Mouse (Mus musculus): ENCODE data around the gene Fam19a1. TPM values are rescaled to one million over a fixed set of nuclear protein-coding genes. Genes with fewer than 3 reads are reported as not detected.

Fam19a1 gene
- total RNA-seq, 2 experiments from 2014 or later: 68.1 to 70.5 TPM

DNA sequence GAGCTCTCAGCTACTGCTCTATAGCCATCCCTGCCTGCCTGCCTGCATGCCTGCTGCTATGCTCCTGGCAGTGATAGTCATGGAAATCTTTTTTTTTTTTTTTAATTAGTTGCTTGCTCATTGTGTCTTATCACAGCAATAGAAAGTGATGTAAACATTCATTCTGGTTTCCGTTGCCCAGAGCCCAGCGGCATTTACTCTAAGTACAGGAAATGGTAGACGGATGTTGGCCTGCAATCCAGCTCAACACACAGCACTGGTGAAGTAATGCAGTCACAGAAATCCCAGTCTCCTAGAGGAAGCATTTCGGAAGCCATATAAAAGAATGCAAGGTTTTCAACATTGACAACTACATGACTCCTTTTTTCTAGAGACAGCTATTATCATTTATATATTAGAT, 153.5 kb downstream of the Fam19a1 start:
- no peak for DNase-seq

DNA sequence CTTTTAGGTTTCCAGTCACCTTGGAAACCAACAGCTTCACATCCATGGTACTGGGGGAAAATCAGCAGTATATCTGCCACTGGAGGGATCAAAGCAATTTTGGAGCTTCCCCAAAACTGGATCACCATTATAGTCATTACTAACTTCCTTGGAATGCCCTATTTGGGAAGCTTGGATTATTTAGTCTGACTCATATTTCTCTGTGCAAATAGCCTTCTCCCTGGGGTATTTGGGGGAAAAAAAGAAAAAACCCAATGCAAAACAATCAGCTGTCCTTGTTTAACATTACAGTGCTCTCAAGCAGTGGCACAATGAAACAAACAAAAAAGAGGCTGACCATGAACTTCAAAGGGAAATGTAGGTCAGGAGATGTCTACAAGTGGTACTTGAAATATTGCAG, 155.8 kb downstream of the Fam19a1 start:
- DNase-seq: no peak

DNA sequence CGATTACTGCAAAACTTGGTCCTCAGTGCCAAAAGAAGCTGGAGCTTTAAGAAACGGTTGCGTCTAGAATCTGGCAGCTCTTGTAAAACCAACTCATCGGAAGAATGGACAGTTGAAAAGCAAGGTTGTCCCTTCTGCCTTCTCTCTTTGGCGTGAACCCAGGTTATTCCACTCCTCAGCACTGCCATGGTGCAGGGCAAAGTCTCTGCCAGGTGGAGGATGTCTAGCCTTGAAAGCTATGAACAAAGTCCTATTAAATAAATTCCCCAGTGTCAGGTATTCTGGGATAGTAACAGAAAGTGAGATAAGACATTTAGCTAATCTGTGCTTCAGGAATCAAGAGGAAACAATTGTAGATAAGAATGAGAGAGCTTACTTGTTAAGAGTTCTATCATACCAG, 157.5 kb downstream of the Fam19a1 start:
- no peak for DNase-seq

DNA sequence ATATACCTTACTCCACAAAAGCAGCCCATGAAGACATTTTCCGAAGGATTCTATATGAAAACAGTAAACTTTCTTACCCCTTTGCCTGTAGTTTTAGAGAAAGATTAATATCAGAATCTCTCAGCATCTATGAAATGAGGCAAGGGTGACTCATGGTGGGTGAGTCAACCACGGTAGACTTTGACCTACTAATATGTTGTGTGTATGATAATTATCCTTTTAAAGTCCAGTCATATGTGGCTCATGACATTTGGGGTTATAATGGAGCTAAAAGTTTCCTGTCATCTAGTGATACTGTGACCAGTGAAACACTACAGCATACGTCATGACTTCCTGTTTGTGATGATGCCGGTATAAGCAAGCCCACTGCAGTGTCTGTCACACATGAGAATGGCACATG, 170.8 kb downstream of the Fam19a1 start:
- DNase-seq: no peak

DNA sequence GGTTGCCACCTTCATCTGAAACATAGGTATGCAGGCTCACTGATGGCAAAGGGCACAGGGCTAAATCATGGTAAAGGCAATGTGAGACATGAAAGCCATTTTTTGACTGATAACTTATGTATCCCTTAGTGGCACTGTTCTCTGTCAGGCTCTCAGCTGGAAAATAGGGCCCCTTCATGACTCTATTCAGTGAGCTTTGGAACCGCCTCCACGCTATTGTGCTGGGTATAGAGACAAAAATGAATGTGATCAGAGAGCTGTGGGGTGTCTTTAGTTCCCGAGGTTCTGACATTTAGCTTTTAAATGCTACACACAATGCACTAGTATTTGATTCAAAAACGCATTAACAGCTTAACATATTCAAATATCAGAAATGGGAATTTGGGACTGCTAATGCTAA, 171.6 kb downstream of the Fam19a1 start:
- DNase-seq: no peak

DNA sequence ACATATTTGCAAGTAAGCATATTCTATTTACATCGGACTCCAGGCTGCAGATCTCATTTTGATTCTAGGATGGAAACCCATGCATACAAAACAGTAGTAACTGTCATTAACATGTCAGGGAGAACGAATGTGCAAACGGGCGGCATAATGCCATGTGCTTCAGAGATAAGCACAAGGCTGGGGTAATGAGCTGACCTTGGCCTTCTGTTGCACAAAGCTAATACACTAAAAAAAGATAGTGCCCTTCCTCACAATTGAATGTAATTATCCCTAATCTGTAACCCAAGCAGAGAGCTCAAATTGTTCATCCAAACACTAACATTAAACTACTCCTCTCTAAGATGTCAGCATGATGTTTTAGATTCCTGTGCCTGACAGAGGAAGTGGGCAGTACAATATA, 173.3 kb downstream of the Fam19a1 start:
- DNase-seq: no peak

DNA sequence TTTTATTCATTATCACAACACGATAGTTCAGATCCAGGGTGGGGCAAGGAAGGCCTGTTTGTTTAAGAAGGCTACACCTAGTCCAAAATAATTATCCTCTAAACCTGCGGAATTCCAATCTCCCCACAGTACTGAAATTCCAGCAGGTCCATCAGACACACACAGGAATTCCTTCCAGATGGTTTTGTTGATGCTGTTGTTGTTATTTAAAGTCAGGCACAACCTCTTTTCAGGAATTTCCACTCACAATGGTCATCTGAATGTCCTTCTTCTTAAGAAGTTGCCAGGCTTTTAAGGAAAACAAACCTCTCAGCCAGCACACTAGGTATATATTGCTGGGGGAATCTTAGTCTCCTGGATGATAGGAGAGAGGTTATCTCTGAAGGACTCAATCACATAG, 174.4 kb downstream of the Fam19a1 start:
- DNase-seq: no peak

DNA sequence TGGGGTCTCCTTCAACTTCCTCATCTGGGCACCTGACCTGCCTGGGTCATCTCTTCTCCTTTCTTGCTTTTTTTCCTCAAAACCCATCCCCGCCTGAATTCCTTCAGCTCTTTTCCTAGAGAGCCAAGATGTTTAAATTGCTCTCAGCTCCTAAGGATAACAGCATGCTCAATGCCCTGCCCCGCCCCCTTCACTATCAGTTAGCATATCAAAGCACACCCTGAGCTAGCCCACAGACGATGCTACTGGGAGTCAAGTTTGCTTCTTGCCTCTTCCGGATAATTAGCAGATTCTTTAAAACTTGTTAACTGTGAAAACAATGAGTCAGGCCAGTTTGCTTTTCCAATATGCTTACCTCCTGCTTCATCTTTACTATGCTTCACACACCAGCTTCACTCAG, 176.7 kb downstream of the Fam19a1 start:
- no peak for DNase-seq

DNA sequence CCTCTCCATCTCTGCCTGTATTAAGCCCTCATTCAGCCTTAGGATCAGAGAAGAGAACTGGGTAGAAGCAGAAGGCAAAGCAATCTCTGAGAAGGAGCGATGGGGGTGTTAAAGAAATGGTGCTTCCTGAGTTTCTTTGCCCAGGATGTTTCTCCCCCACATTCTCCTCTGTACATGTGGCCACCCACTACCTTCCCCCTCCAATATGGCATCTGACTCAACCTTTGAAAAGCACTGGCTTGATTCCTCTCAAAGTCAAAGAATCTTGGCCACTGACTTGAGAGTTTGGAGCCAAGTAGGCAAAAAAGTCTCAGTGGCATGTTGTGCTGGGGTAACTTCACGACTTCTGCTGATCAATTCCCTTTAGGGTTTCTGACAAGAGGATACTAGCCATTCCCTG, 234.5 kb downstream of the Fam19a1 start:
- no peak for DNase-seq

DNA sequence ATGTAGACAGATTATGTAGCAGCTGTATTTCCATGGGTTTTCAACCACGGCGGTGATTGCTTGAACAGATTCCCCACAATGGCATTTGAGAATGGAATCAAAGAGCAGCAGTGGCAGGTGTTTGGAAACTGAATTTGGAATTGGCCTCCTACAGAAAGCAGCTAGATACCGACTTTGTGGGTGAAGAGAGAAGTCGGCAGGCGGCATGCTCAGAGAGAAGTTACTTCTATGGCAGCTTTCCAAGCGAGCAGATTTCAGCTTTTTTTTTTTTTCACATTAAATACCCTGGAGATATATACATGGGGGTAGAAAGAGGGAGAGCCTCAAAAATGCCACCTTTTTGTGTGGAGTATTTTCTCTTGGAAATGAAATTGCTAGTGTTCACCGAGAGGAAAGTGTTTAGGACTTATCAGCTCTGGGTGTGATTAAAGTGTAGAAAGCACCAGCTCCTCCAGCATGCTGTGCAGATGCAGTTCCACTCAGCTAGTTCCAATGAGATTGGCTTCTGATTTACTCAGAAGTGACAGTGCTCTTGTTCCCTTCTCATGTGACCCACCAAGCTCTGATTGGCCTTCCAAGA, 236.6 kb downstream of the Fam19a1 start:
- peak; percentile 40 to 43 for DNase-seq

DNA sequence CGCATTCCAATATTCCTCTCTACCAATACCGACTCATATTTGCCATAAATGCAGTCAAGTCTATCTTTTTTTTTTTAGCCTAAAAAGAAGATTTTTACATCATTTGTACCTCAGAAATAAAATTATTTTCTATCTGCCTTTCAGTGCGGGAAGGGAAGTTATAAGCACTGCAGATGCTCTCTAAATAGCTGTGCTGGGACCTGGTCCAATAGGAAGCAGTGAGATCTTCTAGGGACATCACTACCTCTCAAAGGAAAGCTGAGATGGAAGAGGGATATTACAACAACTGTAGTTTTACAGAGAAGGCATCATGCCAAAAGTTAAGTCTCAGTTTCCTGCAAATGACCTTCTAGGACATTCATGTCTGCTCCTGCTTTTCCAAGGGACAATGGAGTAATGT, 256.6 kb downstream of the Fam19a1 start:
- no peak for DNase-seq

DNA sequence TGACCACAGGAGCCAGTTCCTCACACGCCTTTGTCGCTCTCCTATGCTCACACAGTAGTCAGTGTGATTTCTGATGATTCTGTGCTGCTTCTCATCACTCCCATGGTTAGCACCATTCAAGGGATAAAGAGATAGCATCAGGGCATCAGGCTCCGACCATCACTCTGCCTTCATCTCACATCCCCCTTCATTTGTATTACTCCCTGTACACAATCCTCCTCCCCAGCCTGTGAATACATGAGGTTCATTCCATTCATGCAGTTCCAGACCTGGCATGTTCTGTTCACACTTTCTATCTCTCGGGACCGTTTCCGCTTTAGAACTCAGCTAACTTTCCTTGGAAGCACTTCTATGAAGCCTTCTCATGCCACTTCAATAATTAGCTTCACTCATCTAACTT, 259.9 kb downstream of the Fam19a1 start:
- DNase-seq: no peak

DNA sequence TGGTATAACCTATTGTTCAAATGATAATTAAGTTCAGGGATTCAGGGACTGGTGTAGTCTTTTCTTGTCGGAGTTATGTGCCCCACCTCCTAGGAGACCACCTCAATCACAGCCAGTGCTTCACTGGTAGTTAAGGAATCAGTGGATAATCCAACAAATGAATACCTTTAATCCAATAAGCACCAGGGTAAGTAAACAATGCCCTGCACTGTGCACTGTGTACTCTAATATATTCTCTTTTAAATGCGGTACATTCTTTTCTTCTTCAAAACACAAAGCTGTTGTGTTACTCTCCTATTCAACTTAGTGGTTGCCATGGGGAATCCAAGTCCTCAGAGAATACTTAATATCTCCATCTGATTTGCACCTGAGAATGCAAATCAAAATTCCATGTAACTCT, 260.3 kb downstream of the Fam19a1 start:
- no peak for DNase-seq

DNA sequence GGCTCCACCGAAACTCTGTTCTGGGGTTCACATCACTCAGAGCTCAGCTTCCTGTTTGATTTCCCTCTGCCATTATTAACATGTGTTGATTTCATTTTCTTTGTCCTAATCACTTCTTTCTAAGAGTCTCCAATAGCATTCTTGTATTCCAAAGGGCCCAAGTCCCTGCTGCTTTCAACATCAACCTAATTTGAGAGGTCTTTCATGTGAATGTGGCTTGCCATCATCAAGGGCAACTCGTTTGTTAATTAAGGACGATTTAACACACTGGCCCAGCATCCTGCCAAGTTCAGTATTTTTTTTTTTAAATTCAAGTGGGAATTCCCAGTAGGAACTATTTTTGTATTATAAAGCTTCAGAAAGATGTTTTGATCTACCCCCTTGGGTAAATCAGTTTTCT, 263.8 kb downstream of the Fam19a1 start:
- no peak for DNase-seq

DNA sequence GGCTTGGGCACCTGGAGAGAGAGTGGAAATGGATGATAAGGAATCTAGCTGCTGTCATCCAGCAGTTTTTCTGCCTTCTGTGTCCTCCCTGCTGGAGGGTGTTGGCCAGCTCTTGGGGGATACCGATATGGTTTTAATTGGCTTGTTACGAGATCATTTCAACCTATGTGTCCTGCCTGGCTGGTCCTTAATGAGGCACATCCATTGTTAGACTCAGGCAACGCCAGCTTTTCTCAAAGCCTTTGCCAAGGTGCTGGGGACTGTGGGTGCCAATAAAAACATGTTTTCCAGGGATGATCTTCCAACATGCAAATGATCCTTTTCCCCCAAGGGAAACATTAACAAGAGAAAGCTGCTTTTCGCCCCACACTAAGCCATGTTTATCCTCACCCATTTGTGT, 266.3 kb downstream of the Fam19a1 start:
- DNase-seq: no peak

DNA sequence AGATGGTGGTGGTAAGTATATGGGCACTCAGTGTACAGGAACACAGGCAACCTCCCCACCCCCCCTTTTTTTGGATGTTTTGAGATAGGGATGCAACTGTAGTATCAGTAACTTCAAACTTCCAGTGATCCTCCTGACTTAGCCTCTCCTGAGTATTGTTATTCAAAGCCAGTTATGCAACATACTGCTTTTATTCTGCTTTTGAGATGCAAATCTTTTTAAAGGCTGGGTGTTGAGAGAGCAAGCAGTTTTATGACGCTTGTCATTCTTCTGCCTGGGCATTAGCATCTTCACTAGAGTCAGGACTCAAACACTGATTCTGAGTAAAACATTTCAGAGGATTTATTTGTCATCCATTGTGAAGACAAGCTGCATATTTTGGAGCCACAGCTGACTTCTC, 271.5 kb downstream of the Fam19a1 start:
- no peak for DNase-seq

DNA sequence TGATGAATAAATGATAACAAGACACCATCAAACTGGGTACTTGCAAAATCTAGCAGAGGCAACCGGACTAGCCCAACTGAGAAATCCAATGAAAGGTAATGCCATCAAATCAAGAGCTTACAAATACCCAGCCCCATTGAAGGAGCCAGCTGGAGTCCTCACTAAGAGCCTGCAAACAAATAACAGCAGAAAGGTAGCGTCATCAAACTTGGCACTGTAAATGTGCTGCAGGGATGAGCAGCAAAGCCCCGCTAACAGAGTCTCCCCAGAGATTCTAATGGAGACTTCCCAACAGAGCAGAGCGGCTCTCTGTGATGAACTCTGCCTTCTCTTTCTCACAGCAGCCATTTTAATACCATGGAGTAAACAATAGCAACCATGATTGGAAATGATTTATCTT, 305.9 kb downstream of the Fam19a1 start:
- DNase-seq: no peak

DNA sequence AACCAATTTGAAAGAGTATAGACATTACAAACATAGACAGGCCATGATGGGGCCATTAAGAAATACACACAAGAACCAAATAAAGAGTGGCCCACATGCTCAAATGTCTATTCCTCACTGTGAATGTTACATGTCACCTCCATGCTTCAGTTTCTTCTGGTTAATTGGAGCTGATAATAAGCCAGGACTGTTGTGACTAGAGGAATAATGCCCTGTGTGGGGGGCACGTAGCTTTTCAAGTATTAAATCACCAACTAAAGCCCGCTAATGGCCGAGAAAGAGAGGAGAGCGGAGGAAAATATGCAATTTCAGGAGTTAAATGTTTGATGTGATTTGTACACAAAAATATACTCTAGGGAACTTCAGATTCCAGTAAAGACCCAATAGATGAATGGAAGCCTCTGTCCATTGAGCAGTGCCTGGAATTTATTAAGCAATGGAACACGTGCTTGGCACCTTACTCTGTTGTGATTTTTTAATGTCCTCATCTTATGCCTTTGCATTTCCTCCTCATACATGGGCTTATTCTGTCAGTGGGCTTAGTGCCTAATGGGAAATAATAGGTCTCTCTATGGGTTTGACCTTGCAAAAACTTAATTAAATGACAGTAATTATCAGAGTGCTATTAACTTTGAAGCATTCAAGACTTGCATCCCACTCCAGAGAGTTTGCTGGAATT, 306.9 kb downstream of the Fam19a1 start:
- no peak for DNase-seq

DNA sequence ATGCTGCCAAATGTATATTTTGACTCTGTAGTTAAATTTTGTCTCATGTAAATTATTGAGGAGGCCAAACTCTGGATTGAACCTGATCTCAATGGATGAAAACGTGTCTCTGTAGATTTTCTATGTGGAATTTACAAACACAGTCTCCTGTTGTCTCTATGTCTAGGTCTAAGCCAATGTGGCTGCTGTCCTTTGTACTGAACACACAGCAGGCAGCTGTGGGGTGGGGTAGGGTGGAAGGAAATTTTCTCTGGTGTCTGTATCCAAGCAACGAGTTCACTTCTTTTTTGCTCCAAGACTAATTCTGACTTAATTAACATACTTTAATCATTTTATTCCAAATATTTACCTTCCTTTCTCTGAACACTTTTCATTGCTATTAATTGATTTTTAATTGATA, 307.6 kb downstream of the Fam19a1 start:
- DNase-seq: no peak

DNA sequence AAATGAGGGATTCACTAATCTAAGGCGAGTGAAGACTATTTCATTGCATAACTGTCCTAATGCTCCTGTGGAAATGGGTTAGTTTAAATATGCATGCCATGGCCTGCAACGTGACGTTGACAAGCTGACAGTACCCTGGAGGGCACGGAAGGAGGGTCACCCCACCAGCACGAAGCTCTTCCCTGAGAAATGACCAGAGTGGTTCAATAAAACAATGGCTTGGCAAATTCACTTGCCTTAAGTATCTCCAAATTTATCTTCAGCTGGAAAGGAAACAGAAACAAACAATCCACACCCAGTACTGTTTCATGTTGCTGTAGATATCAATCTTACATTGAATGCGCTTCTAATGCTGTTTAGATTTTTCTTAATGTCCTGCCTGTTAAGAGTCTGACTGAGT, 316.4 kb downstream of the Fam19a1 start:
- DNase-seq: no peak

DNA sequence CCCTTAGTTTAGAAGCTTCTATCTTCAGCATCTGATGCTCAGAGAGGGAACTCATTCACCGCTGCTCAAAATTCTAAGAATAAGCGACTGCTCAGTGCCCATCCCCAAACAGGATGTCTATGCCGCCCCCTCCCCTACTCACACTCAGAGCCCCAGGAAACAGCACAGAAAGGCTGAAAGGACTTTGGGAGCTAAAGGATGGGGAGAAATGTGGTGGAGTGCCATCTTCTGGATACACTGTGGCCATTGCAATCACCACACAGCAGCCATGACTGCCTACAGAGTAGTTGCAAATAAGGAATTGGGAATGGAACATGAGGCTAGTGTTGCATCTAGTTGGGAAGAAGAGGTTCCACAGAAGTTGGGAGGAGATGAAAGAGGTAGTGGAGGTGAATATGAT, 319.4 kb downstream of the Fam19a1 start:
- no peak for DNase-seq

DNA sequence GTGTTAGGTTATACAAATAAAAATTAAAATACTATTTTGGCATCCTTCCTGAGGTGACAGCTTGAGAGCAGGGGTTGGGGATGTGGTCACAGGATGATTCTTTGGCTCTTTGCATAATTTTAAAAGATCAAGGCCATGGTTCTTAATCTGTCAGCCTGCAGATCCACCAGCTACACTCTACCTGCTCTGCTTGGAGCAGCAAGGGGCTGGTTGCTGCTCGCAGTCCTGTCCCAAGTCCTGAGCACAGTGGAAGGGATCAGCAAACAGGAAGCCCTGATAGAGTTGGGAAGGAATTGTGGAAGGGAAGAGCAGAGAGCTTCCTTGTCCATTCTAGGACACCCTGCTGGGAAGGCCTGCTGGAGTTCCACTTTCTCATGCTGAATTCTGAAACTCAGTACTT, 320.9 kb downstream of the Fam19a1 start:
- DNase-seq: no peak

DNA sequence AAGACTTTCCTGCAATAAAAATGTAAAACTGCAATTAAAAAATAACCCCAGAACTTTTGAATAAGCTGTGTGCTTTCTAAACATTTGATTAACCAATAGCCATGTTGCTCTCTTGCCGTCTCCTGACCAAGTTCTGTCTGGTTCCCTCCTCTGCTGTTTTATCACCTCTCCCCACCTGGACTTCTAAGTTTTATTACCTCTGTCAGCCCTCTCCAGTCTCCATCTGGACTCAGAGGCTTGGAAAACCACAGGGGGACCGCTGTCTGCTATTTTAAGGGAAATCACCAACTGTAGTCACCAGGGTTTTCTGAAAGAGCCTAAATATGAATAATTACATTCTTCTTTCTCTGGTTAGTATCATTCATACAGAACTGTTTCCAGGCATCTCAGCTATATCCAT, 322.6 kb downstream of the Fam19a1 start:
- no peak for DNase-seq

DNA sequence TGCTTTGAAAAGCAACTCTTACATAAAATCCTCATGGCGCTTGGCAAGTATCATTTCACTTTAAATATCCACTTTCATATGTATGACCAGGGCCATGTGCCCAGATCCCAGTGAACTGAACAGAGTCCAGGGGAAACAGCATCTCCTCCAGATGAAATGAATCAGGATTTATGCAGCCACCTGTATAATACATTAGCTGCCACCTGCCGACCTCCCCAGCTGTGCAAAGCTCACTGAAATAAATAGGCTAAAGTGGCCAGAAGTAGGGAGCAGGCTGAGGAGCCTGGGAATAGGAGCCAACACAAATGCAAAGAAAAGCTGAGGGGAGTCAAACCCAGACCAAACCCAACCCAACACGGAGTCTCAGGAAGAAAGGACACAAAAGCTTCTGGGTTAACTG, 324.9 kb downstream of the Fam19a1 start:
- no peak for DNase-seq

DNA sequence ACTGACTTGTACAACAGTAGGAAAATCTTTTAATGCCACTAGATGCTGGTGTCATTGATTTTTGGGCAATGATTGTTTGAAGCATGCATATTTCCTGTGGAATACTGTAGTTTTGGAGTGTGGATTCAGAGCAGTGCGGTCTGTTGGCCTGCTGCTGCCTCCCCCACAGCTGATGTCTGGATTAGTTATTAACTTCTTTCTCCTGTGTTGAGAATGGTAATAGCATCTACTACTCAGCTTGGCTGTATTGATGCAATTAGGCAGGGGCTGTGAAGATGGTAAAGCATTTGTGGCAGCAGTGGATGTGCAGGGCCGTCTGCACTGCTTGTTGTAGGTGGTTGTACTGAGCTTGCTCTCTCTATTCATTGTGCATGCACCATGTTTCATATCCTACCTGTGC, 326.5 kb downstream of the Fam19a1 start:
- peak in 1 of 2 experiments; percentile 20 for DNase-seq

Data from layer of hippocampus, postnatal 36 days (tissue).